Mouse (Mus musculus) embryonic facial prominence, embryonic 11.5 days (tissue): ENCODE results near the gene Krt42. TPM values are rescaled to one million over a fixed set of nuclear protein-coding genes. Genes with fewer than 3 reads are reported as not detected.
A peak's percentile ranks its signal among the peaks of the same experiment; 100 is the strongest.
"Not testable (repeated sequence)": the region's sequence is repeated elsewhere in the genome, so short reads cannot be mapped to it uniquely, and the experiment has no call there.

ENCODE experiments used
- ATAC-seq: fragments of 200-750 bp; cut with Nextera tagmentation; replicated peaks from 2 replicates; pipeline ENCODE4 v1.8.0; 2017; ENCODE audit warnings: low read depth; ENCODE audit not compliant: insufficient number of reproducible peaks, low FRiP score, low TSS enrichment
- DNase-seq: peaks from one replicate; pipeline ENCODE4 v3.0.0-alpha.2; 2015; ENCODE audit warnings: low spot score
- H3K27ac ChIP-seq: fragments of 300-500 bp; sonication (generic); replicated peaks from 2 replicates; pipeline ENCODE4 v1.5.1; 2014; ENCODE audit warnings: mild to moderate bottlenecking, low read depth, low read length, control low read depth
- H3K27me3 ChIP-seq: fragments of 300-500 bp; sonication (generic); 2 replicates; pipeline ENCODE4 v1.6.1; 2014; ENCODE audit warnings: mild to moderate bottlenecking, low read length, moderate library complexity, mixed read lengths; ENCODE audit not compliant: control insufficient read depth, insufficient read depth
- H3K36me3 ChIP-seq: fragments of 300-500 bp; sonication (generic); replicated peaks from 2 replicates; pipeline ENCODE4 v1.6.1; 2014; ENCODE audit warnings: low read depth, mild to moderate bottlenecking, low read length, moderate library complexity, mixed read lengths; ENCODE audit not compliant: control insufficient read depth, insufficient read depth
- H3K4me1 ChIP-seq: fragments of 300-500 bp; sonication (generic); 2 replicates; pipeline ENCODE4 v1.6.1; 2014; ENCODE audit warnings: low read length, mixed read lengths; ENCODE audit not compliant: control insufficient read depth, insufficient read depth
- H3K4me2 ChIP-seq: fragments of 300-500 bp; sonication (generic); 2 replicates; pipeline ENCODE4 v1.6.1; 2014; ENCODE audit warnings: low read depth, mild to moderate bottlenecking, control low read depth, low read length, moderate library complexity
- H3K4me3 ChIP-seq: fragments of 300-500 bp; sonication (generic); 2 replicates; pipeline ENCODE4 v1.5.1; 2014; ENCODE audit warnings: low read depth, low read length, control low read depth
- H3K9ac ChIP-seq: fragments of 300-500 bp; sonication (generic); replicated peaks from 2 replicates; pipeline ENCODE4 v1.6.1; 2014; ENCODE audit warnings: mild to moderate bottlenecking, control low read depth, low read length
- H3K9me3 ChIP-seq: fragments of 300-500 bp; sonication (generic); replicated peaks from 2 replicates; pipeline ENCODE4 v1.6.1; 2016; ENCODE audit warnings: mild to moderate bottlenecking, low read length, inconsistent platforms, mixed read lengths; ENCODE audit not compliant: control insufficient read depth
- WGBS: fragments of 180-500 bp; shearing (Covaris S2); extraction: QIAGEN DNeasy Blood & Tissue Kit; methylation state at CpG from one replicate; pipeline ENCODE4 v1.1.7; 2014; 5-methylcytosine and 5-hydroxymethylcytosine counted together
- polyA plus RNA-seq: library from polyadenylated mRNA; unstranded; fragments of >200 nt; fragmentation: Nextera tagmentation; extraction: Ambion mirVana; gene quantifications from 2 replicates; pipeline ENCODE4 v1.2.1, GENCODE M21; 2014

The Krt42 gene
- polyA plus RNA-seq = not detected in 2 replicates

DNA sequence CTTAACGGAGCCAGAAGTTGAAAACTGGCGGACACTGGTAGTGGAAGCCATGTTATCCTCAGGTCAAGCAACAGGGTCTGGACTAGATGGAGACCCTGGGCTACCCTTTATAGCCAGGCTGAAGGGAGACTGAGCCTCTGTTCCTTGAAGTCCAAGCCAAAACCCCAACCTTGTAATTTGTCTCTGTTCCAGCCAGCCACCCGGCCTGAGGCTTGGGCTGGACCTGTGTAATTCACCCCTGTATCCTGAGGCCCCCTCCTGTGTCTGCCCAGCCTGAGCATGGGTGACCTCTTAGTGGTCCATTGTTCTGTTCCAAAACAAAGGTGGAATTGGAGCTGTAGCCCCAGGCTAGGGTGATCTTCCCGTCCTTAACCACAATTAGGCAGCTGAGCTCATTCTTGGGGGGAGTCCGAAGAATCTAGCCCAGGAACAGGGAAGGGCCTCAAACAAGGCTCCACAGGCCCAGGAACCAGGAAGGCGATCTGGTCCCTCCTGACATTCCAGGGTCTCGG lies at the start of gene Krt42:
Gene Krt42 (minus strand): TSS at position 51 of the 512 bp plus-strand sequence.
- Histone ChIP-seq H3K9me3 (no peaks in the 10 kb centered on the region), H3K4me1 (no peaks in the 10 kb centered on the region), H3K36me3 (no peaks in the 10 kb centered on the region), H3K27ac (no peak within 1 kb of the TSS), H3K4me3 (no peak within 1 kb of the TSS), H3K9ac (no peak within 1 kb of the TSS), H3K27me3 (no peaks in the 10 kb centered on the region), H3K4me2 (no peak within 1 kb of the TSS)
- 71% methylated on average over 7 of the region's 7 CpGs for WGBS
- no peak for DNase-seq
- no peak for ATAC-seq

DNA sequence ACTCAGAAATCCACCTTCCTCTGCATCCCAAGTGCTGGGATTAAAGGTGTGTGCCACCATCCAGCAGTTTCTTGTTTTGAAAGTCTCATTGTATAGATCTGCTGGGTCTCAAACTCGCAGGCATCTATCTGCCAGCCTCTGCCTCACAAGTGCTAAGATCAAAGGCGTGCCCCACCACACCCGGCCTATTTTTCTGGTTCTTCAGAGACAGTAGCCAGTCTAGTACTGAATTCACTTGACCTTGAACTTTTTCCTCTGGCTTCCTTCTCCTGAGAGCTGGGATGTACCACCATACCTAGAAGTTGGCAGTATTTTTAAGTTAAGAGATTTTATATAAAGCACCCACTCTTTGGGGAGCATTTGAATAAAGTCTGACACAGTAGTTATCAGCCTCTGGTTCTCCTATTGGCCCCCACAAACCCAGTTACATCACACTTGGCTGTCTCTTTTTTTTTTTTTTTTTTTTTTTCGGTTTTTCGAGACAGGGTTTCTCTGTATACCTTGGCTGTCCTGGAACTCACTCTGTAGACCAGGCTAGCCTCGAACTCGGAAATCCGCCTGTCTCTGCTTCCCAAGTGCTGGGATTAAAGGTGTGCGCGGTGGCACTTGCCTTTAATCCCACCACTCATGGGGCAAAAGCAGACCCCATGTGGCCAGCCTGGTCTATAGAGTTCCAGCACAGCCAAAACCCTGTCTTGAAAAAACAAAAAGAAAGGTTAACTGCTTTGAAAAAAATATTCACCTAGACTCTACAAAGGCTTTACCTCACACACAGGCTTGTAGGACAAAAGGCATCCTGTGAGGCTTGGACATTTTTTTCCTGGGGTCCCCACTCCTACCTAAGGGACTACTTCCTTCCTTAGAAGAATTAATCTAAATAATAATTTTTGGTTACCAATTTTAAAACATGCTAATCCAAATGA lies 49.1 kb upstream of the Krt42 start:
- H3K27me3 ChIP-seq = no peaks in the 10 kb centered on the region
- H3K27ac ChIP-seq = no peak overlapping the region
- H3K4me1 ChIP-seq = no peaks in the 10 kb centered on the region
- H3K9ac ChIP-seq = no peak overlapping the region
- H3K36me3 ChIP-seq = no peaks in the 10 kb centered on the region
- peak; percentile 14; the same call in 1 of the 2 replicates for ATAC-seq
- no peak for DNase-seq
- H3K4me2 ChIP-seq = 0 out of 2 replicates have a peak overlapping the region, but pooled peaks have one; percentile 26
- WGBS = 87% methylated on average over 10 of the region's 10 CpGs
- H3K4me3 ChIP-seq = peak overlapping the region; percentile 23
- H3K9me3 ChIP-seq = no peaks in the 10 kb centered on the region

DNA sequence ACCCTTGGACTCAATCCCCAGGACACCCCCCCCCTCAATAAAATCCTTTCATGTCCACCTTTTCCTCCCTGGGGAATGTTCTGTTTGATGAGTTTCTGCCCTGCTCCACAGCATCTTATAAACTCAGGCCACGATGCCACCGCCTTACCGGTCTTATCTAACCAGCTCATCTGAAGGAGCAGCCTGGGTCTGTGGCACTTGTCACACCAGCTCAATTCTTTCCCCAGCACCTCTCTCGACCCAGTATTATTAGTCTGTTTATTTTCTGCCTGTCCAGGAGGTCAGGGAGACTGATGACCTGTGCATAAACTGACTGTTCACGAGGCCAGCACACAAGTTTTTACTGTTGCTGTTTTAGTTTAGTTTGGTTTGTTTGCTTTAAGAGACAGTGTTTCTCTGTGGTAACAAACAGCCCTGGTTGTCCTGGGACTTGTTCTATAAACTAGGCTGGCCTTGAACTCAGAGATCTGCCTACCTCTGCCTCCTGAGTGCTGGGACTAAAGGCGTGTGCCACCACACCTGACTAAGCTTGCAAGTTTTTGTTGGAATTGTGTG lies 48.2 kb upstream of the Krt42 start:
- Histone ChIP-seq H3K4me1 (no peaks in the 10 kb centered on the region), H3K4me3 (no peak overlapping the region), H3K36me3 (no peaks in the 10 kb centered on the region), H3K9me3 (no peaks in the 10 kb centered on the region), H3K4me2 (no peak overlapping the region), H3K27ac (no peak overlapping the region), H3K9ac (no peak overlapping the region), H3K27me3 (no peaks in the 10 kb centered on the region)
- 63% methylated on average over 6 of the region's 6 CpGs for WGBS
- DNase-seq (no peak), ATAC-seq (no peak)

DNA sequence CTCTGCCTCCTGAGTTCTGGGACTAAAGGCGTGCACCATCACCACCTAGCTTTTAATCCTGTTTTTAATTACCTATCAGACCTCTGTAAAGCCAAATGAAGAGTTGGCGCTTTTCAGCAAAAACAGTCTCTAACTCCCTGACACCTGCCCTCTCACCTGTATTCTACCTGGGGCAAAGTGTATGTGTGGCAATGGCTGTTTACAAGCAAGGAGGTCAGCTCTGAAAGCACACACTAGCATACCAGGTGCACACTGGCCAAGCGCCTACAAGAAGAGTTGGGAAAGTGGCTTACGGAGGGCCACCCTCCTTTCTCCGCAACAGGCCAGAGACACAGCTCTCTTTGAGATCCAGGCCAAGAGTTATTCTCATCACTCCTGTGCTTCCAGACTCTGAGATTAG lies 45.8 kb upstream of the Krt42 start:
- Histone ChIP-seq H3K4me3 (no peak overlapping the region), H3K9me3 (no peaks in the 10 kb centered on the region), H3K9ac (no peak overlapping the region), H3K27ac (no peak overlapping the region), H3K4me1 (no peaks in the 10 kb centered on the region), H3K36me3 (no peaks in the 10 kb centered on the region), H3K27me3 (no peaks in the 10 kb centered on the region), H3K4me2 (no peak overlapping the region)
- 91% methylated on average over 5 of the region's 5 CpGs for WGBS
- no peak for DNase-seq
- no peak for ATAC-seq

DNA sequence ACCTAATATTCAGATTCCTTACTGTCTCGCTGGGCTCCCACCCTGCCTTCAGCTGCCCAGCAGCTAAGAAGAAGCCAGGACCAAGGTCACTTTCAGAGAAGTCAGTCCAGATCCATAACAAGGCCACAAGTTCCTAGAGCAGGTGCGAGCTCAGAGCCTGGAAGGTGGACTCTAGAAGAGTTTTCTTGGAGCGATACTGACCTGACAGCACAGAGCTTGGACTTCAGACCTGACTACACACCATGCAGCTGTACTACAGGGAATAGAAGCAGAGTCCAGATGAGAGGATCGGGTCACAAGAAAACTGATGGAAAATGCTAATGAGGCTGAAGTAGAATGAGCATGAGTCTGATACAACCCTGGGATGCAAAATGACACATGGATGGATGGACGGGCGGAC lies 43.8 kb upstream of the Krt42 start:
- no peak for ATAC-seq
- H3K9me3 ChIP-seq = no peaks in the 10 kb centered on the region
- no peaks in the 10 kb centered on the region for H3K4me1 ChIP-seq
- H3K4me2 ChIP-seq = no peak overlapping the region
- H3K9ac ChIP-seq = no peak overlapping the region
- no peak for DNase-seq
- H3K4me3 ChIP-seq = no peak overlapping the region
- no peaks in the 10 kb centered on the region for H3K27me3 ChIP-seq
- no peaks in the 10 kb centered on the region for H3K36me3 ChIP-seq
- no peak overlapping the region for H3K27ac ChIP-seq
- WGBS = 88% methylated on average over 6 of the region's 6 CpGs

DNA sequence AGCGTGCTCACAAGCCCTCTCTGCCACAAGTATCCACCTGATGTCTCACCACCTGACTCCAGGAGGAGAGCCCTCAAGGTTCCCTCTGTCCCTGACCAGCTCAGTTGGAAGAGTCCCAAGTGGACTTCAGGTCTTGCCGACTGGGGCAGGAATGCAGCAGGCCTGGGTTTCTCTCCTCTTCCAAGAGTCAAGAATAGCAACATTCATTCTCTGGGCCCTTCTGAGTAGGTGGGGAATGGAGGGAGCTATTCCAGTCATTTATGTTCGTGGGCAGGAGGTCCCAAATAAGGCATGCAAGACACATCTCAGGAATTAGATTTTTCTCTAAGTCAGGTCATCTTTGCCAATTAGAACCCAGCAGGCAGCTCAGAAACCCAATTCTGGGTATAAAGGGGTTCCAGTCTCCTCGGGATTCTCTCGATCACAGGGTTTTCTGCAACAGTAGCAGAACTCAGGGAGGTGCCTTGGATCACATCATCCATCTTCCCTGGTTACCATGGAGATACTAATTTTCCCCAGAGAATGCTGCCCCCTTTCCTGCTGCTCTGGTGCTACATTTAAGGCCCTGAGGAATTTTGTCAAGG lies 42.5 kb upstream of the Krt42 start:
- Histone ChIP-seq H3K9ac (no peak overlapping the region), H3K4me1 (no peaks in the 10 kb centered on the region)

DNA sequence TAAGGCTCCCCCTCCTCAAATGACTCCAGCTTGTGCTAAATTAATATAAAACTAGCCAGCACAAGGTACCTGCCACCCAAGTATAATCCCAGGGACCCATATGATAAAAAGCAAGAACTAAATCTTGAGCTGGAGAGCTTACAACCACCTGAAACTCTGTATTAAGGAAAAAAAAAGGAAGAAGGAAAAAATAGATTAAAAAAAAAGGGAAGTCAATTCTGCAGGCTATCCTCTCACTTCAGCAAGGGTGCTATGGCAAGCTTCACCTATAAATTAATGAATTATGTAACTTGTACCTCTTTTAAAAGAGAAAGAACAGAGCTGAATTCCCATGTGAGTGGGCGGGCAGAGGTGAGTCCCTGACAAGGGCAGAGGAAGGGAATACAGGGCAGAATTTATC lies 42.0 kb upstream of the Krt42 start:
- no peak overlapping the region for H3K4me2 ChIP-seq
- no peaks in the 10 kb centered on the region for H3K27me3 ChIP-seq
- WGBS = 89% methylated on average over 1 of the region's 1 CpGs
- H3K4me3 ChIP-seq = no peak overlapping the region
- H3K9me3 ChIP-seq = no peaks in the 10 kb centered on the region
- H3K36me3 ChIP-seq = no peaks in the 10 kb centered on the region
- ATAC-seq = no peak
- no peak for DNase-seq
- H3K27ac ChIP-seq = no peak overlapping the region
- H3K9ac ChIP-seq = no peak overlapping the region
- no peaks in the 10 kb centered on the region for H3K4me1 ChIP-seq

More for the DNA sequence above, 42.5 kb upstream of the Krt42 start:
- Histone ChIP-seq H3K36me3 (no peaks in the 10 kb centered on the region), H3K4me2 (no peak overlapping the region), H3K4me3 (no peak overlapping the region), H3K27ac (no peak overlapping the region), H3K27me3 (no peaks in the 10 kb centered on the region), H3K9me3 (no peaks in the 10 kb centered on the region)
- WGBS = 42% methylated on average over 5 of the region's 5 CpGs
- DNase-seq (no peak), ATAC-seq (no peak)

DNA sequence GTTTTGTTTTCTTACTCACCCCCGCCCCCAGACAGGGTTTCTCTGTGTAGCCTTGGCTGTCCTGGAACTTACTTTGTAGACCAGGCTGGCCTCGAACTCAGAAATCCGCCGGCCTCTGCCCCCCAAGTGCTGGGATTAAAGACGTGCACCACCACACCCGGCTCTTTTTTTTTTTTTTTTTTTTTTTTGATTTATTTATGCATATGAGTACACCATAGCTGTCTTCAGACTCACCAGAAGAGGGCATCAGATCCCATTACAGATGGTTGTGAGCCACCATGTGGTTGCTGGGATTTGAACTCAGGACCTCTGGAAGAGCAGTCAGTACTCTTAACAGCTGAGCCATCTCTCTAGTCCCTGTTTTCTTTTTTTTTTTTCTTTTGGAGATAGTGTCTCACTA lies 39.0 kb upstream of the Krt42 start:
- 89% methylated on average over 6 of the region's 6 CpGs for WGBS

More for the DNA sequence above, 39.0 kb upstream of the Krt42 start:
- H3K9ac ChIP-seq, H3K9me3 ChIP-seq, DNase-seq, H3K4me2 ChIP-seq, H3K36me3 ChIP-seq, H3K27ac ChIP-seq, H3K4me3 ChIP-seq, ATAC-seq, H3K4me1 ChIP-seq, H3K27me3 ChIP-seq: not testable (repeated sequence)
